Mouse (Mus musculus): Measurements from ENCODE around the gene Sae1. TPM values are rescaled to one million over a fixed set of nuclear protein-coding genes. Genes with fewer than 3 reads are reported as not detected.

Gene Sae1
- total RNA-seq, 2 experiments from 2014 or later, result 37.3 to 40.6 TPM

DNA sequence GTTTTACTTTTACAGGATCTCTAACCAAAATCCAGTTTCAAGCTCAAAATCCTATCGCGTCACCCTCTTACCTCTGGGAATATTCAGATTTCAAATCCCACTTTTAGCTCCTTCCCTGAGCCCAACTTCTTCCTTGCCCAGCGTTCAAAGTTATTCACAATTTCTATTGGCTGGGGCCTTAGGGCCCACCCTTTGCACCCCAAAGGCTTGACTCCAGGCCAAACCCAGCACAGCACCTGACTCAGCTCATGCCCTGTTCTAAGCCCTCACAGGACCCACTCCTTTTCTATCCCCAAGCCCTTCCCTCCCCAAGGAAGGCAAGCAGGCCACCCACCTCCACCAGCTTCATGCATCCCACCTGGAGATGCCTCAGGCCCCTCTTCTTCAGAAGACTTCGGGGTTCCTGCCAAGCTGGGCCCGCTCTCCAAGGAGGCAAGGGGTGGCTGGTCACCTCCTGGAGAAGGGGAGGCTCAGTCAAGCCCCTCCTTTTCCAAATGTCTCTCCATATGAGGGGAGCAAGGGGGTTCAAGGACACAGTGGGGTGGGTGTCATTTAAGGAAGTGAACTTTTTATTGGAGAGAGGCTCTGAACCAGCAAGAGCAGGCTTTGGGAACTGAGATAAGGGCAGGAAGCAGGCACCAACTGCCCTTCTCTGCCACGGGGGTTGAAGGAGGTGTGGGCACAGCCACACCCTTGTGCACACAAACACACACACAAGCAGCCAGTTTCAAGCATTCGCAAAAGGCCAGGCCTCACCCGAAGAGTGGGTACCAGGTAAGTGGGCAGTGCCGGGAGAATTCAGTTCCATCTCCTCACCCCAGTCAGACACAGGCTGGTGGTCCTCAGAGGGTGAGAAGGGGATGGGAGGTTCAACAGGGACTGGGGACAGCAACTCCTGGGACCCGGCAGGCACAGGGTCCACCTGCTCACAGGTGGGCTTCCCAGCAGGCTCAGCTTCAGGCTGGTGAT, 112.4 kb downstream of the Sae1 start:
- DNase-seq, result no peak

DNA sequence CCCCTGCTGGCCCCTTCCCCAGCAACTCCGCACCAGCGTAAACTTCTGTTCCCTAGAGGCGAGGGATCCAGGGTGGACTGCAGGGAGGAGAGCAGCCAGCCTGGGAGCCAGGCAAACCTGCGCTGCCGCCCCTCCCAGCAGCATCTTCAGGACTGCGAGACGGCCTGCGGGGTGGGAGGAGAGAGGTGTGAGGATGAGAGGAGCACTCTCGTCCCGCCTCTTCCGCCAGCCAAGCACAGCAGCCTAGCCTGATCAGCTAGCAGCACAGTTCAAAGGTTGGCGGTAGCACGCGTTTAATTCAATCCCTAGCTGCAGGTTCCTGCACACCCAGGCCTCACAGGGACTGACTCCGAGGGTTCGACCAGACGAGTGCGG, 113.9 kb downstream of the Sae1 start:
- peak in 1 of 2 experiments; percentile 72 for DNase-seq

DNA sequence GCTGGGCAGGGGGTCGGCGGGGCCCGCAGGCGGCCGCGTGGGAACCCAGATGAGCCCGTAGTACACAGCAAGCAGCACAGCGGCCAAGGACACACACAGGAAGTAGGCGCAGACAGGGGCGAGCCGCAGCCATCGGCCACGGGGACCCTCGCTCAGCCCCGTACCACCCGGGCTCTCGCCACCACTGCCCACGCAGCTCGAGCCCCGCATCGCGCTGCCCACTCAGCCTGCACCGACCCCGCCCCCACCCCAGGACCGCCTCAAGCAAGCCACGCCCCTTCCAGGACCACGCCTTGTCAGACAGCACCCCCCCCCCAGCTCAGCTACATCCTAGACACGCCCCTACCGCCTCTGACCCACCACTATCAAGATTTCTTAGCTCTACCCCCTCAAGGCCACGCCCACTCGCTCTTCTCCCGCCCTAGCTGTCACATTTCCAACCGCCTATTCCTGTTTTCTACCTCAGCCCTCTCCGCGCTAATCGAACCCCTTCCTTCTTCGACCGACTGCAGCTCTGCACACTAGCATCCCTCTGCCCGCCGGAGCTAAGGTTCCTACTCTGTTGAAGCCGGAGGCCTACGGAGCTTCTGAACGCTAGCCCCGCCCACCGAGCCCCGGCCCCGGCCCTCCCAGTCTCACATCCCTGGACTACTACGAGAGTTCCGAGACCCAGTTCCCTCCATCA, 114.4 kb downstream of the Sae1 start, which contains the start of gene Inafm1:
Gene Inafm1 (minus strand): TSS at position 537 of the 685 bp plus-strand sequence.
- peak; percentile 91 to 93 for DNase-seq

DNA sequence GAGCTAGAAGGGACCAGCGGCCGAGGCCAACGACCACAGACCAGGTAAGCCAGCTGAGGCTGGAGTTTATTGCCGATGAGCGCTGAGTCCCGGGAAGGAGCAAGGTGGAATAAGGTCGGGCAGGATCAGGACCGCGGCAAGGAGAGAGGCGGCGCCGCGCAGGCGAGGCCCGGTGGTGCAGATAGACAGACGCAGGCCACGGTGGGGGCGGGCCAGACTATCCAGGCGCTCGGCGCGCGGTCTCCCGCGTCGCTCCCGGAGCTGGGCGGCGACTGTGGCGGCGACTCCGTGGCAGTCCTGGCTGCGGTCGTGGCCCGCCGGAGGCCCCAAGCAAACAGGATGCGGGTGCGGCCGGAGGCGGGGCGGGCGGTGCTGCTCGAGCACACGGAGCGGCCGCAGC, 114.9 kb downstream of the Sae1 start:
- peak; percentile 71 to 72 for DNase-seq

DNA sequence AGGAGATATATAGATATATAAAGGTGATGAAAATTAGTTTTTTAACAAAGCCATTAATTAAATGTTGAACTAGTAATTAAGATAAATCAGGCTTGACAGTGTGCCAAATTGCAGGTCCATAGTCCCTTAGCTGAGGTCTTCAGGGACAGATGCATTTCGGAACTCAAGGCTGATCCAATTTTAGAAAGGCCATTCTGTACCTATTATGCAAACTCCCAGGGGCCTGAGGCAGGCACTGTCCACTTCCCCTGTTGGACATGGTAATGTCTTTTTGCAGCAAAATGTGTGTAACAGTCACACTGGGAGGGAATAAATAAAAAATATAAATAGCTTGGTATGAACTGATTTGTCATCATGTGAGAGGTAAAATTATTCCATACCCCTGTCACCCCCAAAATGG, 116.5 kb downstream of the Sae1 start:
- DNase-seq, result no peak

Other genes starting within 250 kb of the Sae1 start
- gene Meis3, start 212.7 kb downstream of the Sae1 start, total RNA-seq (2021), result 1 to 10 TPM; 4.8 to 6.1 TPM
- 1 to 10 TPM; 8.4 to 8.6 TPM for gene Dhx34, start 165.8 kb downstream of the Sae1 start, total RNA-seq (2021)
- 1 to 10 TPM; 1.2 to 1.7 TPM for gene C5ar2, start 143.7 kb downstream of the Sae1 start, total RNA-seq (2021)
- gene C5ar1, start 128.3 kb downstream of the Sae1 start, total RNA-seq (2021), result 1 to 10 TPM; 4.4 to 7.5 TPM
- gene Inafm1, start 114.2 kb downstream of the Sae1 start, total RNA-seq (2021), result 10 to 100 TPM; 15.3 to 16.2 TPM
- 10 to 100 TPM; 26.3 to 29.6 TPM for gene Ccdc9, start 101.0 kb downstream of the Sae1 start, total RNA-seq (2021)
- 1 to 10 TPM; 3.8 to 5.6 TPM for gene Bbc3, start 79.4 kb downstream of the Sae1 start, total RNA-seq (2021)
- 10 to 100 TPM; 25.4 to 34.5 TPM for gene Zc3h4, start 13.1 kb upstream of the Sae1 start, total RNA-seq (2021)
- gene Tmem160, start 65.0 kb upstream of the Sae1 start, total RNA-seq (2021), result 100 to 1,000 TPM in 1 of 2 experiments, 10 to 100 TPM in 1; 87.4 to 101 TPM
- gene Npas1, start 89.9 kb upstream of the Sae1 start, total RNA-seq (2021), result not detected
- 10 to 100 TPM; 31.8 to 33.9 TPM for gene Arhgap35, start 227.2 kb upstream of the Sae1 start, total RNA-seq (2021)

All from heart, adult 18-20 months (tissue).